Mouse (Mus musculus): Measurements from ENCODE around the gene Cnbd2.

GRCm38 (mm10) chr2:156272553-156272952 is 39.5 kb upstream of the Cnbd2 start:
- TF ChIP-seq CTCF (IDR thresholded peaks at IDR 0.05; ENCODE audit: borderline replicate concordance, control insufficient read depth, extremely low read depth, insufficient read depth, low read length, poor library complexity) (no peak), POLR2A (IDR thresholded peaks at IDR 0.05; ENCODE audit: control insufficient read depth, extremely low read depth, insufficient read depth, low read length, poor library complexity) (no peak)
